Mouse (Mus musculus): ENCODE measurements at regions not wholly inside any gene's neighbourhood (a gene's known extent, or its start where the extent isn't known, plus 50 kb on each side); places are given as distances from the start of the nearest gene placed in this dataset.

- 63% methylated on average over 1 of the region's 1 CpGs for WGBS
- H3K27me3 ChIP-seq, result no peaks in the 10 kb centered on the region
- H3K4me2 ChIP-seq, result no peak overlapping the region
- H3K9ac ChIP-seq, result no peak overlapping the region
- H3K36me3 ChIP-seq, result no peaks in the 10 kb centered on the region
- no peaks in the 10 kb centered on the region for H3K9me3 ChIP-seq
- H3K27ac ChIP-seq, result no peak overlapping the region
- no peak for ATAC-seq (ENCODE audit: insufficient number of reproducible peaks, insufficient read depth, low FRiP score, low TSS enrichment, low read depth)
- no peaks in the 10 kb centered on the region for H3K4me1 ChIP-seq
- no peak overlapping the region for H3K4me3 ChIP-seq
Observed at GRCm38 (mm10) chr12:97434021-97434420, 825.2 kb downstream of the Galc start.

GRCm38 (mm10) chr12:97432704-97433103, 826.6 kb downstream of the Galc start:
- no peak overlapping the region for H3K4me2 ChIP-seq
- ATAC-seq (ENCODE audit: insufficient number of reproducible peaks, insufficient read depth, low FRiP score, low TSS enrichment, low read depth), result no peak
- no peak overlapping the region for H3K4me3 ChIP-seq
- no peak overlapping the region for H3K9ac ChIP-seq
- H3K4me1 ChIP-seq, result no peaks in the 10 kb centered on the region
- no peaks in the 10 kb centered on the region for H3K27me3 ChIP-seq
- no peak overlapping the region for H3K27ac ChIP-seq
- no peaks in the 10 kb centered on the region for H3K9me3 ChIP-seq
- H3K36me3 ChIP-seq, result no peaks in the 10 kb centered on the region
- 57% methylated on average over 4 of the region's 4 CpGs for WGBS

GRCm38 (mm10) chr12:97428252-97428651, 831.0 kb downstream of the Galc start:
- H3K27me3 ChIP-seq, result no peaks in the 10 kb centered on the region
- no peak overlapping the region for H3K9ac ChIP-seq
- H3K4me3 ChIP-seq, result no peak overlapping the region
- 88% methylated on average over 3 of the region's 3 CpGs for WGBS
- no peak for ATAC-seq (ENCODE audit: insufficient number of reproducible peaks, insufficient read depth, low FRiP score, low TSS enrichment, low read depth)
- H3K9me3 ChIP-seq, result no peaks in the 10 kb centered on the region
- no peaks in the 10 kb centered on the region for H3K36me3 ChIP-seq
- H3K4me2 ChIP-seq, result no peak overlapping the region
- H3K27ac ChIP-seq, result no peak overlapping the region
- H3K4me1 ChIP-seq, result no peaks in the 10 kb centered on the region

- no peak overlapping the region for H3K27ac ChIP-seq
- no peak overlapping the region for H3K4me2 ChIP-seq
- no peak overlapping the region for H3K9ac ChIP-seq
- no peak for ATAC-seq (ENCODE audit: insufficient number of reproducible peaks, insufficient read depth, low FRiP score, low TSS enrichment, low read depth)
- no peaks in the 10 kb centered on the region for H3K9me3 ChIP-seq
- H3K27me3 ChIP-seq, result no peaks in the 10 kb centered on the region
- no peaks in the 10 kb centered on the region for H3K4me1 ChIP-seq
- no peaks in the 10 kb centered on the region for H3K36me3 ChIP-seq
- no peak overlapping the region for H3K4me3 ChIP-seq
- WGBS, result 89% methylated on average over 3 of the region's 3 CpGs
Observed at GRCm38 (mm10) chr12:97424726-97425125, 834.5 kb downstream of the Galc start.

- Histone ChIP-seq H3K4me3 (no peak overlapping the region), H3K27ac (no peak overlapping the region), H3K4me2 (no peak overlapping the region), H3K9ac (no peak overlapping the region), H3K27me3 (no peaks in the 10 kb centered on the region; the same call in 1 of the 2 replicates), H3K36me3 (no peaks in the 10 kb centered on the region), H3K4me1 (no peaks in the 10 kb centered on the region; the same call in 1 of the 2 replicates), H3K9me3 (no peaks in the 10 kb centered on the region)
- WGBS, result 20% methylated on average over 3 of the region's 3 CpGs
- ATAC-seq (ENCODE audit: insufficient number of reproducible peaks, insufficient read depth, low FRiP score, low TSS enrichment, low read depth), result no peak
Observed at GRCm38 (mm10) chr12:97403440-97403839, 855.8 kb downstream of the Galc start.

- no peak overlapping the region for H3K9ac ChIP-seq
- no peak for ATAC-seq (ENCODE audit: insufficient number of reproducible peaks, insufficient read depth, low FRiP score, low TSS enrichment, low read depth)
- H3K27ac ChIP-seq, result no peak overlapping the region
- 22% methylated on average over 10 of the region's 10 CpGs for WGBS
- H3K4me3 ChIP-seq, result no peak overlapping the region
- H3K9me3 ChIP-seq, result no peaks in the 10 kb centered on the region
- no peaks in the 10 kb centered on the region for H3K36me3 ChIP-seq
- no peak overlapping the region for H3K4me2 ChIP-seq
- no peaks in the 10 kb centered on the region; the same call in 1 of the 2 replicates for H3K4me1 ChIP-seq
- no peaks in the 10 kb centered on the region; the same call in 1 of the 2 replicates for H3K27me3 ChIP-seq
Observed at GRCm38 (mm10) chr12:97402412-97403396, 856.6 kb downstream of the Galc start.

GRCm38 (mm10) chr12:97398582-97398945, 860.7 kb downstream of the Galc start:
- H3K36me3 ChIP-seq, result no peaks in the 10 kb centered on the region
- H3K27me3 ChIP-seq, result no peaks in the 10 kb centered on the region; the same call in 1 of the 2 replicates
- H3K4me1 ChIP-seq, result peaks cover 3% of the 10 kb centered on the region; the same call in 1 of the 2 replicates
- H3K9ac ChIP-seq, result no peak overlapping the region
- H3K9me3 ChIP-seq, result no peaks in the 10 kb centered on the region
- no peak for ATAC-seq (ENCODE audit: insufficient number of reproducible peaks, insufficient read depth, low FRiP score, low TSS enrichment, low read depth)
- H3K27ac ChIP-seq, result no peak overlapping the region
- 24% methylated on average over 3 of the region's 3 CpGs for WGBS
- no peak overlapping the region for H3K4me3 ChIP-seq
- no peak overlapping the region for H3K4me2 ChIP-seq

- Histone ChIP-seq H3K4me1 (peaks cover 3% of the 10 kb centered on the region; the same call in 1 of the 2 replicates), H3K4me3 (no peak overlapping the region), H3K36me3 (no peaks in the 10 kb centered on the region), H3K9me3 (no peaks in the 10 kb centered on the region), H3K27ac (no peak overlapping the region), H3K4me2 (no peak overlapping the region), H3K27me3 (no peaks in the 10 kb centered on the region; the same call in 1 of the 2 replicates), H3K9ac (no peak overlapping the region)
- WGBS, result 70% methylated on average over 5 of the region's 7 CpGs
- ATAC-seq (ENCODE audit: insufficient number of reproducible peaks, insufficient read depth, low FRiP score, low TSS enrichment, low read depth), result no peak
Observed at GRCm38 (mm10) chr12:97397850-97398581, 861.2 kb downstream of the Galc start.

- Histone ChIP-seq H3K9ac (no peak overlapping the region), H3K9me3 (no peaks in the 10 kb centered on the region), H3K27me3 (no peaks in the 10 kb centered on the region), H3K36me3 (no peaks in the 10 kb centered on the region), H3K27ac (no peak overlapping the region), H3K4me1 (no peaks in the 10 kb centered on the region), H3K4me2 (no peak overlapping the region), H3K4me3 (no peak overlapping the region)
- ATAC-seq (ENCODE audit: insufficient number of reproducible peaks, insufficient read depth, low FRiP score, low TSS enrichment, low read depth), result no peak
- 34% methylated on average over 3 of the region's 3 CpGs for WGBS
Observed at GRCm38 (mm10) chr12:97361804-97362203, 897.5 kb downstream of the Galc start.

GRCm38 (mm10) chr12:97360656-97361055, 898.6 kb downstream of the Galc start:
- ATAC-seq (ENCODE audit: insufficient number of reproducible peaks, insufficient read depth, low FRiP score, low TSS enrichment, low read depth), result no peak
- Histone ChIP-seq H3K4me2 (no peak overlapping the region), H3K27ac (no peak overlapping the region), H3K36me3 (no peaks in the 10 kb centered on the region), H3K9me3 (no peaks in the 10 kb centered on the region), H3K4me1 (no peaks in the 10 kb centered on the region), H3K27me3 (no peaks in the 10 kb centered on the region), H3K4me3 (no peak overlapping the region), H3K9ac (no peak overlapping the region)
- WGBS, result 46% methylated on average over 2 of the region's 2 CpGs

GRCm38 (mm10) chr12:97326582-97326981, 932.7 kb downstream of the Galc start:
- Histone ChIP-seq H3K4me1 (no peaks in the 10 kb centered on the region), H3K4me2 (no peak overlapping the region), H3K36me3 (no peaks in the 10 kb centered on the region), H3K27me3 (no peaks in the 10 kb centered on the region), H3K27ac (no peak overlapping the region), H3K9ac (no peak overlapping the region), H3K4me3 (no peak overlapping the region), H3K9me3 (no peaks in the 10 kb centered on the region)
- ATAC-seq (ENCODE audit: insufficient number of reproducible peaks, insufficient read depth, low FRiP score, low TSS enrichment, low read depth), result no peak
- 65% methylated on average over 3 of the region's 3 CpGs for WGBS

All from embryonic facial prominence, embryonic 13.5 days (tissue).